Comparison of ENCODE assay signal across 26 mouse cellular contexts in the genomic region with DNA sequence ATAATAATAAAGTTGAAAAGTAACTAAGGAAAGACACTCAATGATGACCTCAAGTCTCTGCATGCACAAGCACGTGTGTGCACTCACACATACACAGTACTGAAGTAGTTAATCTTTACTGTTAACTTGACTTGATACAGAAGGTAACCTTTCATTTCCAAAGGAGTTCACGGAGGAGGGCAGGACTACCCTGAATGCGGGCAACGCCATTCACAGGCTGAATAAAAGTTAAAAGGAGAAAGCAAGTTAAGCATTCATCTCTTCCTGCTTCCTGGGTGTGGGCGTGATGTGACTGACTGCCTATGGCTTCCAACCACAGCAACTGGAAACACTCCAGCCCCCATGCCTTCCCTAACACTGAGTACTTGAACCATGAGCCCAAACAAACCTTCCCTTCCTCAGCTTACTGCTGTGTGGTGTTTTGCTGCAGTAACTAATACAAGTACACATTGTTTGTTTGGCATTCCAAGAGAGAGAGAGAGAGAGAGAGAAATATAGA. TPM values are rescaled to one million over a fixed set of nuclear protein-coding genes. Genes with fewer than 3 reads are reported as not detected.
DNase-seq lines count a peak whose midpoint lies in the region; ATAC-seq lines count a peak whose summit lies in the region.
"Had no signal": no experiment of that assay in that cellular context is flagged by ENCODE, and none has a peak within 500 bp of the region (broad histone marks: within the 10 kb centered on the region; RNA-seq: fewer than 3 reads in every experiment).

No protein-coding gene starts in this region.

- H3K4me3 ChIP-seq in heart, embryonic 10.5 days, result no peak overlapping the region
- no peak overlapping the region for H3K4me3 ChIP-seq in midbrain, embryonic 15.5 days
- H3K4me3 ChIP-seq: embryonic facial prominence, embryonic 12.5 days; embryonic facial prominence, embryonic 15.5 days; gastrocnemius, adult 2 months; heart, adult 2 months; heart, embryonic 13.5 days had no signal

- H3K27me3 ChIP-seq in heart, embryonic 10.5 days (ENCODE audit: insufficient read depth, poor library complexity, severe bottlenecking), result no peaks in the 10 kb centered on the region
- H3K27me3 ChIP-seq in midbrain, embryonic 15.5 days (replicated peaks), result no peaks in the 10 kb centered on the region
- H3K27me3 ChIP-seq: embryonic facial prominence, embryonic 12.5 days; embryonic facial prominence, embryonic 15.5 days; heart, embryonic 13.5 days had no signal

- no peaks in the 10 kb centered on the region for H3K9me3 ChIP-seq in heart, embryonic 10.5 days
- H3K9me3 ChIP-seq in midbrain, embryonic 15.5 days, result no peaks in the 10 kb centered on the region
- H3K9me3 ChIP-seq: embryonic facial prominence, embryonic 12.5 days; embryonic facial prominence, embryonic 15.5 days; heart, embryonic 13.5 days had no signal

- peaks cover 28% of the 10 kb centered on the region for H3K36me3 ChIP-seq in heart, embryonic 10.5 days
- H3K36me3 ChIP-seq in midbrain, embryonic 15.5 days (replicated peaks), result peaks cover 8% of the 10 kb centered on the region; the same call in 1 of the 2 replicates

- no peak overlapping the region for H3K9ac ChIP-seq in midbrain, embryonic 15.5 days
- H3K9ac ChIP-seq: embryonic facial prominence, embryonic 12.5 days; embryonic facial prominence, embryonic 15.5 days; forebrain, postnatal 0 days; heart, embryonic 13.5 days; hindbrain, embryonic 14.5 days had no signal

- H3K4me2 ChIP-seq in midbrain, embryonic 15.5 days, result no peak overlapping the region
- H3K4me2 ChIP-seq: embryonic facial prominence, embryonic 12.5 days; embryonic facial prominence, embryonic 15.5 days; heart, embryonic 13.5 days; hindbrain, embryonic 14.5 days had no signal

- DNase-seq in heart, embryonic 10.5 days (ENCODE audit: low spot score), result peak; percentile 55
- no peak for DNase-seq in heart, adult 8-10 months (ENCODE audit: low spot score)
- peak; percentile 16 for DNase-seq in lung, postnatal 36 days
- no peak for DNase-seq in lung, postnatal 10 days
- peak; percentile 22 for DNase-seq in R1 (ENCODE audit: low read depth, low spot score)
- DNase-seq in layer of hippocampus, postnatal 10 days (ENCODE audit: low spot score in 2 of 2), result no peak
- DNase-seq: adrenal gland, postnatal 10 days; adrenal gland, postnatal 36 days; cerebellum, adult 18-20 months; cerebellum, adult 9-11 months; cerebellum, postnatal 25 days; forebrain, postnatal 0 days; gastrocnemius, adult 2 months; gastrocnemius, postnatal 25 days; heart, adult 2 months; heart, postnatal 14 days; heart, postnatal 4 days had no signal

- no peak for ATAC-seq in midbrain, embryonic 15.5 days (replicated peaks)
- ATAC-seq: CD4-positive, CD25-positive, alpha-beta regulatory T cell, adult 4 months; forebrain, embryonic 14.5 days; forebrain, postnatal 0 days; hindbrain, postnatal 0 days; inflammation-experienced regulatory T-cells, adult 6 months had no signal

- H3K4me1 ChIP-seq in heart, embryonic 10.5 days, result peaks cover under 1% of the 10 kb centered on the region
- H3K4me1 ChIP-seq in midbrain, embryonic 15.5 days, result no peaks in the 10 kb centered on the region

- WGBS in heart, embryonic 10.5 days, result 81% methylated on average over 5 of the region's 5 CpGs
- 90% methylated on average over 5 of the region's 5 CpGs for WGBS in midbrain, embryonic 15.5 days

- no peak overlapping the region for H3K27ac ChIP-seq in heart, embryonic 10.5 days
- no peak overlapping the region for H3K27ac ChIP-seq in midbrain, embryonic 15.5 days
- H3K27ac ChIP-seq: embryonic facial prominence, embryonic 12.5 days; embryonic facial prominence, embryonic 15.5 days; gastrocnemius, adult 2 months; heart, adult 2 months; heart, embryonic 13.5 days; hindbrain, embryonic 14.5 days; hindbrain, postnatal 0 days had no signal

RNA-seq across cellular contexts. Expression of a gene that starts 22.5 kb away (rescaled TPM):
- 32.2 and 41.3 TPM in 2 replicates for polyA plus RNA-seq in heart, embryonic 10.5 days (2016; fragmentation: Nextera tagmentation; extraction: Ambion mirVana)
- 10 to 100 TPM; 24.8 to 29.0 (median 27.0) TPM for total RNA-seq in heart, adult 8-10 months (2022)
- total RNA-seq in layer of hippocampus, postnatal 10 days (2021), result 10 to 100 TPM; 80.2 to 88.8 TPM
- 86.4 and 94.7 TPM in 2 replicates for polyA plus RNA-seq in midbrain, embryonic 15.5 days (2015; fragmentation: Nextera tagmentation; extraction: Ambion mirVana)

Comparison
In these comparisons a context has a peak if more than half of its experiments do, and no peak if none do; other contexts are left out.
1. DNase-seq: peak in heart, embryonic 10.5 days (single experiment), lung, postnatal 36 days (single experiment) and R1 (single experiment); none in heart, adult 8-10 months (single experiment), lung, postnatal 10 days (single experiment) and layer of hippocampus, postnatal 10 days (0 of 2).